Mouse (Mus musculus) forebrain, embryonic 10.5 days (tissue): ENCODE data around the gene Pmepa1. TPM values are rescaled to one million over a fixed set of nuclear protein-coding genes. Genes with fewer than 3 reads are reported as not detected.

Source experiments
- polyA plus RNA-seq: library from polyadenylated mRNA; unstranded; fragments of >200 nt; fragmentation: Nextera tagmentation; extraction: Ambion mirVana; gene quantifications from 2 replicates; pipeline ENCODE4 v1.2.1, GENCODE M21; 2016

The Pmepa1 gene
- polyA plus RNA-seq, 1 experiment from 2014 or later = 1.8 TPM

Other genes starting within 250 kb of the Pmepa1 start
- 0.04 and 0.07 TPM in 2 replicates for gene Ctcfl, start 157.0 kb downstream of the Pmepa1 start, polyA plus RNA-seq
- not detected in 2 replicates for gene Pck1, start 123.5 kb downstream of the Pmepa1 start, polyA plus RNA-seq
- gene Zbp1, start 57.6 kb downstream of the Pmepa1 start, polyA plus RNA-seq = not detected in 2 replicates
- gene 1700021F07Rik, start 246.1 kb upstream of the Pmepa1 start, polyA plus RNA-seq = not detected in 2 replicates